Mouse (Mus musculus): ENCODE results near the gene Rasgef1c. TPM values are rescaled to one million over a fixed set of nuclear protein-coding genes. Genes with fewer than 3 reads are reported as not detected.

The Rasgef1c gene
- polyA plus RNA-seq, 1 experiment from 2014 or later = not detected

DNA sequence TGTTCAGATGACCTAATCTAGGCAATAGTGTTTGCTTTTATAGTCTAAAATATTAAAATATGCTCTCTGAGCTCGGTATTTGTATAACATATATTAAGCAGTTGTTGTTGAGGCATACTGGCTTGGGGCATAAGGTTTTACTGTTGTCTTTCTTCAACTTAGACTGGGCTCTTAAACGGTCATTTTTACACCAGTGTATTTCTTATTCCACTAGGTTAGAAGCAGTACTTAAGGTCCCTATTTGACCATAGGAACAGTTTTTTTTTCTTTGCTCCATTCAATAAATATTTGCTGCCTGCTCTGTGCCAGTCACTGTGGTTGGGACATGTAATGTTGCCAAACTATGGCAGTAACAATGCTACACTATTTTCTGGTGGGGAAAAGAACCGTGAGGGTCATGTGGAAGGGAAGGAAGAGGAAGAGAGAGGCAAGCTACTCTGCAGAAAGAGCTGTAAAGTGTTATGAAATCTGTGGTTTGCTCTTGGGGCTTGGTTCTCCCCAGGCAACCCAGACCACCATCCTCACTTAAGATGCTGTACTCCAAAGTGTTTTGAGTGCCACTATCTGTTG is 125.0 kb downstream of the Rasgef1c start:
- Histone ChIP-seq H3K4me2 (replicated peaks; ENCODE audit: low read depth, low read length) (peak overlapping the region; percentile 85), H3K4me1 (ENCODE audit: insufficient read depth, low read depth, low read length) (peaks cover 9% of the 10 kb centered on the region; the same call in 1 of the 2 replicates), H3K27ac (ENCODE audit: low read length) (no peak overlapping the region), H3K27me3 (replicated peaks; ENCODE audit: insufficient read depth, low read length) (no peaks in the 10 kb centered on the region), H3K9me3 (ENCODE audit: low read length) (no peaks in the 10 kb centered on the region), H3K9ac (replicated peaks; ENCODE audit: low read depth) (peak overlapping the region; percentile 88; the same call in 1 of the 2 replicates), H3K4me3 (ENCODE audit: low read depth, low read length) (peak overlapping the region; percentile 88), H3K36me3 (ENCODE audit: insufficient read depth, low read length) (no peaks in the 10 kb centered on the region)
- TF ChIP-seq CTCF (IDR thresholded peaks at IDR 0.05) = no peak
- no peak for TF ChIP-seq EP300 (IDR thresholded peaks at IDR 0.05)
- peak; percentile 41 for DNase-seq (ENCODE audit: low spot score)
- no peak for ATAC-seq
- 26% methylated on average over 3 of the region's 3 CpGs for WGBS

DNA sequence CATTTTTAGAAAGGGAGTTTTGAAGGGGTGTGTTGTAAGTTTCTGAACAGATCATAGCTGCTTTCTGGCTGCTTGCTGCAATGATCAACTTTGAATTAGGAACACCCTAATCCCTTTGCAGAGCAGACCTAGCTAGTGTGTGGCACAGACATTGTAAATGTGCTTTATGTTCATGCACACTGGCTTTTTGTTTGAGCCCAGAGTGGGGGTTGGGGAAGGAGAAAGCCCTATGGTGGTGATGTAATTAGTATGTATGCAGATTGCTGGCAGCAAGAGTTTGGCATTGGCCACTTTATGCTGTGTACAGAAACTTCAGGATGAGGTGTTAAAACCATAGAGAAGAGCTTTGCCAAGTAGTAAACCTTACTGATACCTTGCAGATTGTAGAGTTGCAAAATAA is 126.8 kb downstream of the Rasgef1c start:
- Histone ChIP-seq H3K9ac (replicated peaks; ENCODE audit: low read depth) (no peak overlapping the region), H3K27me3 (replicated peaks; ENCODE audit: insufficient read depth, low read length) (no peaks in the 10 kb centered on the region), H3K4me2 (replicated peaks; ENCODE audit: low read depth, low read length) (no peak overlapping the region), H3K27ac (ENCODE audit: low read length) (no peak overlapping the region), H3K4me3 (ENCODE audit: low read depth, low read length) (no peak overlapping the region), H3K4me1 (ENCODE audit: insufficient read depth, low read depth, low read length) (peaks cover 9% of the 10 kb centered on the region; the same call in 1 of the 2 replicates), H3K9me3 (ENCODE audit: low read length) (no peaks in the 10 kb centered on the region), H3K36me3 (ENCODE audit: insufficient read depth, low read length) (no peaks in the 10 kb centered on the region)
- DNase-seq (ENCODE audit: low spot score) (no peak), ATAC-seq (no peak)
- TF ChIP-seq CTCF (IDR thresholded peaks at IDR 0.05) (no peak), EP300 (IDR thresholded peaks at IDR 0.05) (no peak)

Small RNA genes lying within 50 kb of the gene (microRNA-seq; reads per million reads assigned to microRNA genes)
- not detected for gene Gm23492

Other genes starting within 250 kb of the Rasgef1c start
- 261 and 341 TPM in 2 replicates for gene Scgb3a1, start 238.2 kb upstream of the Rasgef1c start, polyA plus RNA-seq (2015; fragmentation: Nextera tagmentation; extraction: Ambion mirVana)
- gene Cnot6, start 189.1 kb upstream of the Rasgef1c start, polyA plus RNA-seq (2015; fragmentation: Nextera tagmentation; extraction: Ambion mirVana) = 36.0 and 40.6 TPM in 2 replicates
- gene Gfpt2, start 107.7 kb upstream of the Rasgef1c start, polyA plus RNA-seq (2015; fragmentation: Nextera tagmentation; extraction: Ambion mirVana) = 3.9 and 4.5 TPM in 2 replicates
- gene Mapk9, start 55.1 kb upstream of the Rasgef1c start, polyA plus RNA-seq (2015; fragmentation: Nextera tagmentation; extraction: Ambion mirVana) = 30.2 and 32.3 TPM in 2 replicates
- gene Rnf130, start 123.5 kb downstream of the Rasgef1c start, polyA plus RNA-seq (2015; fragmentation: Nextera tagmentation; extraction: Ambion mirVana) = 77.5 and 81.6 TPM in 2 replicates
- 26.1 and 27.4 TPM in 2 replicates for gene Tbc1d9b, start 229.6 kb downstream of the Rasgef1c start, polyA plus RNA-seq (2015; fragmentation: Nextera tagmentation; extraction: Ambion mirVana)